Mouse (Mus musculus): ENCODE measurements around the gene Prr23a1. TPM values are rescaled to one million over a fixed set of nuclear protein-coding genes. Genes with fewer than 3 reads are reported as not detected.

The Prr23a1 gene
- total RNA-seq, 2 experiments from 2014 or later: not detected

Other genes with a start within 250 kb of the Prr23a1 start
- 10 to 100 TPM; 28.6 to 34.1 TPM for gene Mrps22, start 240.8 kb upstream of the Prr23a1 start, total RNA-seq (2021)
- gene Prr23a2, start 14.0 kb downstream of the Prr23a1 start, total RNA-seq (2021): not detected
- not detected for gene Prr23a3, start 22.3 kb downstream of the Prr23a1 start, total RNA-seq (2021)
- gene 7420426K07Rik, start 60.6 kb downstream of the Prr23a1 start, total RNA-seq (2021): not detected
- not detected for gene Foxl2, start 112.8 kb downstream of the Prr23a1 start, total RNA-seq (2021)
- 1 to 10 TPM; 5.3 to 5.6 TPM for gene Faim, start 143.9 kb downstream of the Prr23a1 start, total RNA-seq (2021)
- gene Gm1123, start 193.2 kb downstream of the Prr23a1 start, total RNA-seq (2021): not detected

Measured in heart, postnatal 14 days (tissue).